Mouse (Mus musculus) G1E (cell line): ENCODE data around the gene Cln6. TPM values are rescaled to one million over a fixed set of nuclear protein-coding genes. Genes with fewer than 3 reads are reported as not detected.

Experiments used
- ATAC-seq: 2 replicates; pipeline ENCODE4 v1.8.0; 2016; ENCODE audit warnings: mild to moderate bottlenecking; ENCODE audit not compliant: insufficient number of reproducible peaks, poor library complexity, low FRiP score, severe bottlenecking; ENCODE audit errors: extremely low read depth
- DNase-seq: peaks from one replicate; pipeline ENCODE4 v3.0.0; 2012; ENCODE audit warnings: low spot score
- H3K27me3 ChIP-seq: 2 replicates; pipeline ENCODE4 v1.6.1; 2012; ENCODE audit warnings: mild to moderate bottlenecking, low read length, inconsistent platforms; ENCODE audit not compliant: insufficient read depth
- H3K36me3 ChIP-seq: replicated peaks from 2 replicates; pipeline ENCODE3; 2012; ENCODE audit warnings: mild to moderate bottlenecking, inconsistent platforms
- H3K4me1 ChIP-seq: 2 replicates; pipeline ENCODE4 v1.6.1; 2012; ENCODE audit warnings: low read depth, low read length, inconsistent platforms, mixed read lengths; ENCODE audit not compliant: insufficient read depth
- H3K4me3 ChIP-seq: 2 replicates; pipeline ENCODE4 v1.5.1; 2012; ENCODE audit warnings: low read depth, mild to moderate bottlenecking, inconsistent platforms, low read length, moderate library complexity, mixed read lengths
- H3K9me3 ChIP-seq: replicated peaks from 2 replicates; pipeline ENCODE4 v1.6.1; 2012; ENCODE audit warnings: inconsistent platforms
- CTCF ChIP-seq: IDR thresholded peaks from 2 replicates; pipeline ENCODE4 v1.5.1; 2012; ENCODE audit warnings: low read depth, low read length, inconsistent platforms, mixed read lengths
- GATA1 ChIP-seq: IDR thresholded peaks from 2 replicates; pipeline ENCODE4 v1.6.1; 2012; ENCODE audit warnings: borderline replicate concordance, low read length, inconsistent platforms, mixed read lengths
- GATA2 ChIP-seq: IDR thresholded peaks from 2 replicates; pipeline ENCODE4 v1.6.1; 2012; ENCODE audit warnings: low read depth, low read length, inconsistent platforms, borderline replicate concordance
- POLR2AphosphoS5 ChIP-seq: IDR thresholded peaks from 2 replicates; pipeline ENCODE4 v1.6.1; 2012; ENCODE audit warnings: low read depth, low read length, inconsistent platforms; ENCODE audit not compliant: insufficient replicate concordance
- TAL1 ChIP-seq: conservative IDR thresholded peaks from 2 replicates; pipeline ENCODE4 v1.6.1; 2012; ENCODE audit warnings: low read depth, low read length, inconsistent platforms, mixed read lengths
- polyA plus RNA-seq: library from polyadenylated mRNA; stranded (reverse); fragments of >175 nt; gene quantifications from 2 replicates; pipeline ENCODE4 v1.2.3, GENCODE M21; 2012
- total RNA-seq, 2 experiments: library from RNA; stranded (forward) in 1 of 2; stranded (reverse) in 1 of 2; fragments of 200-1000 nt in 1 of 2; fragments of >200 nt in 1 of 2; fragmentation: Nextera tagmentation in 1 of 2; gene quantifications; 2 replicates each; pipeline ENCODE4 v1.2.3; 2014 to 2017

The Cln6 gene
- total and polyA plus RNA-seq, 3 experiments = 32.5 to 72.8 (median 37.0) TPM

DNA sequence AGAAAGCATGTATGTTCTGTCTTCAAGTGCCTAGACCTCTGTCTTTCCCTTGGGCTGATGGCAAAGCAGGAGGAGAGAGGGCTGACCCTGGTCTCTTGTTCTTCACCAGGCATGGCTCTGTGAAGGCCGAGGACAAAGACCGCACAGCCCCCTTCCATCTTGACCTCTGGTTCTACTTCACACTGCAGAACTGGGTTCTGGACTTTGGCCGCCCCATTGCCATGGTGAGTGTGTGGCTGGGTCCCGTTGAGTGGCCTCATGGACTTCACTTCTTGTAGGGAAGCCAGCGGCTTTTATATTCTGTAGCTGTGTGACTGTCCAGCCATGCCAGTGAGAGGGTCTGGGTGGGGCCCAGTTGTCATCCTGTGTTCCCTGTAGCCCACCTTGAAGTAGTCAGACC lies 5.9 kb downstream of the Cln6 start:
- no peak for ATAC-seq

GRCm38 (mm10) chr9:62847694-62848093 lies 9.1 kb downstream of the Cln6 start:
- Histone ChIP-seq H3K36me3 (peaks cover 93% of the 10 kb centered on the region), H3K4me1 (peaks cover 28% of the 10 kb centered on the region), H3K9me3 (no peaks in the 10 kb centered on the region), H3K27me3 (no peaks in the 10 kb centered on the region), H3K4me3 (no peak overlapping the region)
- no peak for TF ChIP-seq GATA1
- TF ChIP-seq CTCF = peak; percentile 94
- DNase-seq (peak; percentile 73), ATAC-seq (0 out of 2 replicates have a peak, but pooled peaks have one; percentile 15)

More for the DNA sequence above, 5.9 kb downstream of the Cln6 start:
- DNase-seq = no peak
- Histone ChIP-seq H3K4me3 (no peak overlapping the region), H3K4me1 (peaks cover 46% of the 10 kb centered on the region), H3K9me3 (no peaks in the 10 kb centered on the region), H3K36me3 (peaks cover 90% of the 10 kb centered on the region), H3K27me3 (no peaks in the 10 kb centered on the region)
- TF ChIP-seq GATA1 (no peak), CTCF (no peak), GATA2 (no peak), POLR2AphosphoS5 (no peak), TAL1 (no peak)

GRCm38 (mm10) chr9:62848641-62849040 lies 10.1 kb downstream of the Cln6 start:
- ATAC-seq (no peak), DNase-seq (no peak)
- Histone ChIP-seq H3K9me3 (no peaks in the 10 kb centered on the region), H3K4me3 (no peak overlapping the region), H3K27me3 (no peaks in the 10 kb centered on the region), H3K4me1 (peaks cover 23% of the 10 kb centered on the region), H3K36me3 (peaks cover 83% of the 10 kb centered on the region)
- no peak for TF ChIP-seq TAL1
- no peak for TF ChIP-seq POLR2AphosphoS5
- no peak for TF ChIP-seq CTCF
- no peak for TF ChIP-seq GATA2
- no peak for TF ChIP-seq GATA1

DNA sequence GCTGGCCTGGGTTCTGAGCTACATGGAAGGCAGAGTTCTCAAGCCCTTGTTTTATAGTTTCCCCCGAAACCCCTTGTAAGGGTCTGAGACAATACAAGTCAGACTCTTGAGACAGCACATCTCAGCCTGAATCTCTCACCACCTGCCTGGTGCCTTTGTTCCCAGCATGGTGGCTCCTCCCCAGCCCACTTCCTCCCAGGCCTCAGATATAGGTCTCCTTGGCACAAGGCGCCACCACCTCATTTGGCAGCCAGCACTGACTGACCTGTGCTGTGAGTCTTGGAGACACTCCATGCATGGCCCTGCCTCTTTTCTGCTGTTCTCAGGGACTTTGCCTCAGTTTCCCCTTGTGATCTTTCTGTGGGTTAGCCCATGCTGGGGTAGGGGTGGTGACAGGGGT lies 13.0 kb downstream of the Cln6 start:
- Histone ChIP-seq H3K36me3 (peaks cover 58% of the 10 kb centered on the region), H3K4me1 (peaks cover 11% of the 10 kb centered on the region), H3K4me3 (no peak overlapping the region), H3K27me3 (peaks cover 7% of the 10 kb centered on the region), H3K9me3 (no peaks in the 10 kb centered on the region)
- ATAC-seq (no peak), DNase-seq (no peak)
- TF ChIP-seq GATA2 (no peak), TAL1 (no peak), GATA1 (no peak), CTCF (no peak), POLR2AphosphoS5 (no peak)

- peaks cover 28% of the 10 kb centered on the region for H3K27me3 ChIP-seq
- H3K4me1 ChIP-seq = peaks cover 2% of the 10 kb centered on the region; the same call in 1 of the 2 replicates
- no peak for DNase-seq
Observed at GRCm38 (mm10) chr9:62854483-62854882, 15.9 kb downstream of the Cln6 start.

GRCm38 (mm10) chr9:62857216-62857615 lies 18.6 kb downstream of the Cln6 start:
- TF ChIP-seq CTCF (no peak), GATA2 (no peak), GATA1 (no peak), POLR2AphosphoS5 (no peak), TAL1 (no peak)
- H3K36me3 ChIP-seq = peaks cover 2% of the 10 kb centered on the region
- 0 out of 2 replicates have a peak, but pooled peaks cover 5% of the 10 kb centered on the region for H3K4me1 ChIP-seq
- no peak overlapping the region for H3K4me3 ChIP-seq
- H3K27me3 ChIP-seq = peaks cover 42% of the 10 kb centered on the region
- DNase-seq (no peak), ATAC-seq (no peak)
- no peaks in the 10 kb centered on the region for H3K9me3 ChIP-seq

More at GRCm38 (mm10) chr9:62854483-62854882, 15.9 kb downstream of the Cln6 start:
- H3K36me3 ChIP-seq = peaks cover 29% of the 10 kb centered on the region
- no peak overlapping the region for H3K4me3 ChIP-seq
- no peaks in the 10 kb centered on the region for H3K9me3 ChIP-seq
- no peak for ATAC-seq
- TF ChIP-seq TAL1 (no peak), GATA1 (no peak), POLR2AphosphoS5 (no peak), GATA2 (no peak), CTCF (no peak)
